Mouse (Mus musculus): ENCODE data around the gene Pvrig. TPM values are rescaled to one million over a fixed set of nuclear protein-coding genes. Genes with fewer than 3 reads are reported as not detected.
"Not testable (repeated sequence)": the region's sequence is repeated elsewhere in the genome, so short reads cannot be mapped to it uniquely, and the experiment has no call there.

Gene Pvrig
- total RNA-seq (2014; rRNA removed): 0.55 TPM in 1 of 2 replicates, not detected in the other
- not detected in 2 replicates for polyA plus RNA-seq (2015; fragmentation: Nextera tagmentation; extraction: Ambion mirVana)

DNA sequence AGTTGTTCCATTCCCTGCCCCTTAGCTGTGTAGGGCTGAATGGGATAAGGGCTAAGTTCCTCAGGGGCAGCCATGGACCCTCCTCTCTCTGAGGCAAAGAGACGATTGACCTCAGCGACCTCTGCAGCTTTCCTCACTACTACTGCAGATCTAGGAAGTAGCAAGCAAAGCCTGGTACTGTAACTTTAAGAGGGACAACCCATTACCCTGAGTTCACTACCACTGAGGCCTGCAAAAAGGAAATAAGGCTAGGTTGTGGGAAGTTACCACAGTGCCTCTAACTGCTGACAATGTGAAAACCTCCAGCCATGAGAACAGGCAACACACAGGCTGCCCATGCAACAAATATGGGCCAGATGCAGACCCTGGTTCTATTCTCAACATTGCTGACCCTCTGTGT lies at the start of gene Pvrig:
Pvrig (plus strand) TSS at position 301 of the 400 bp plus-strand sequence.
- ATAC-seq (ENCODE audit: low FRiP score): no peak
- H3K4me1 ChIP-seq (ENCODE audit: insufficient read depth, low read length): no peaks in the 10 kb centered on the region
- H3K36me3 ChIP-seq (ENCODE audit: insufficient read depth, low read length): no peaks in the 10 kb centered on the region
- H3K27ac ChIP-seq (ENCODE audit: low read depth, low read length): no peak within 1 kb of the TSS
- no peaks in the 10 kb centered on the region for H3K9me3 ChIP-seq (ENCODE audit: low read length)
- H3K4me2 ChIP-seq (ENCODE audit: low read depth, low read length, poor library complexity, severe bottlenecking): no peak within 1 kb of the TSS
- H3K9ac ChIP-seq (replicated peaks; ENCODE audit: low read length, poor library complexity, severe bottlenecking): no peak within 1 kb of the TSS
- no peak for TF ChIP-seq CTCF (IDR thresholded peaks at IDR 0.05)
- DNase-seq (ENCODE audit: low spot score): no peak
- 76% methylated on average over 2 of the region's 2 CpGs for WGBS
- no peak within 1 kb of the TSS for H3K4me3 ChIP-seq (ENCODE audit: low read depth, low read length)
- H3K27me3 ChIP-seq (ENCODE audit: insufficient read depth, low read length): no peaks in the 10 kb centered on the region

DNA sequence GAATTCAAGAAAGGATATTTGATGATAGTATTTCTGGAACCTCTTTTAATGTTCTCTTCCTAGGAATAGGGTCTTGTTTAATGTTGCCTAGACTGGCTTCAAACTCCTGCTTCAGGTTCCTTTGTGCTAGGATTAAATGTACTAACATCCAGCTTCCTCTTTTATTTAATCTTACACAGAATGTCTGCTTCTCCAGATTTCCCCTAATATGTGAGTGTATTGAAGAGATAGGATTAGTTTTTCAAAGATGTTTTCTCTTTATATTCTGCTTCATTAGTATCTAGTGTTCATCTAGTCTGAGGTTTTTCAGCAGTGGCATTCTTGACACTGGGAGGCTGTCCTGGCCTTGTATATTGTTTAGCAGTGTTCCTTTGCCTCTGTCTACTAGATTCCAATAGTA lies 47.6 kb upstream of the Pvrig start:
- Histone ChIP-seq H3K4me3 (ENCODE audit: low read depth, low read length) (no peak overlapping the region), H3K9me3 (ENCODE audit: low read length) (no peaks in the 10 kb centered on the region), H3K27me3 (ENCODE audit: insufficient read depth, low read length) (no peaks in the 10 kb centered on the region), H3K9ac (replicated peaks; ENCODE audit: low read length, poor library complexity, severe bottlenecking) (no peak overlapping the region), H3K27ac (ENCODE audit: low read depth, low read length) (no peak overlapping the region), H3K4me1 (ENCODE audit: insufficient read depth, low read length) (no peaks in the 10 kb centered on the region), H3K4me2 (ENCODE audit: low read depth, low read length, poor library complexity, severe bottlenecking) (no peak overlapping the region), H3K36me3 (ENCODE audit: insufficient read depth, low read length) (peaks cover 13% of the 10 kb centered on the region)
- ATAC-seq (ENCODE audit: low FRiP score): no peak
- TF ChIP-seq CTCF (IDR thresholded peaks at IDR 0.05): no peak
- DNase-seq (ENCODE audit: low spot score): no peak

DNA sequence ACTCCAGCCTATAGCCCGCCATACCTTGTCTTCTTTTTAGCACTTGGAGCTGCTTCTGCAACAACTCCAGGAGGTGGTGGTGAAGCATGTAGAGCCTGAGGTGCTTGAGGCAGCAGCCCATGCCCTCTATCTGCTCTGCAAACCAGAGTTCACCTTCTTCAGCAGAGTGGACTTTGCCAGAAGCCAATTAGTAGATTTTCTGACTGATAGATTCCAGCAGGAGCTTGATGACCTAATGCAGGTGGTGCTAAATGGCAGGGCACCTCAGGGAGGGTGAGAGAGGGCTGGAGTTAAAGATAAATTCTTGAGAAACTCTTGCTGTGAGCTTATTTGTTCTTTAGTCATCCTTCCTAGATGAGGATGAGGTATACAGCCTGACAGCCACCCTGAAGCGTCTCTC lies 42.1 kb upstream of the Pvrig start:
- H3K9ac ChIP-seq (replicated peaks; ENCODE audit: low read length, poor library complexity, severe bottlenecking): no peak overlapping the region
- ATAC-seq (ENCODE audit: low FRiP score): no peak
- H3K4me2 ChIP-seq (ENCODE audit: low read depth, low read length, poor library complexity, severe bottlenecking): no peak overlapping the region
- no peaks in the 10 kb centered on the region for H3K27me3 ChIP-seq (ENCODE audit: insufficient read depth, low read length)
- DNase-seq (ENCODE audit: low spot score): no peak
- H3K4me1 ChIP-seq (ENCODE audit: insufficient read depth, low read length): no peaks in the 10 kb centered on the region
- H3K36me3 ChIP-seq (ENCODE audit: insufficient read depth, low read length): peaks cover 17% of the 10 kb centered on the region
- H3K27ac ChIP-seq (ENCODE audit: low read depth, low read length): no peak overlapping the region
- no peak for TF ChIP-seq CTCF (IDR thresholded peaks at IDR 0.05)
- no peaks in the 10 kb centered on the region for H3K9me3 ChIP-seq (ENCODE audit: low read length)
- H3K4me3 ChIP-seq (ENCODE audit: low read depth, low read length): no peak overlapping the region
- 94% methylated on average over 2 of the region's 2 CpGs for WGBS

- 81% methylated on average over 3 of the region's 3 CpGs for WGBS
- Histone ChIP-seq H3K4me3 (ENCODE audit: low read depth, low read length) (no peak overlapping the region), H3K9ac (replicated peaks; ENCODE audit: low read length, poor library complexity, severe bottlenecking) (no peak overlapping the region), H3K4me1 (ENCODE audit: insufficient read depth, low read length) (no peaks in the 10 kb centered on the region), H3K36me3 (ENCODE audit: insufficient read depth, low read length) (peaks cover 4% of the 10 kb centered on the region; the same call in 1 of the 2 replicates), H3K27ac (ENCODE audit: low read depth, low read length) (no peak overlapping the region), H3K4me2 (ENCODE audit: low read depth, low read length, poor library complexity, severe bottlenecking) (no peak overlapping the region), H3K27me3 (ENCODE audit: insufficient read depth, low read length) (no peaks in the 10 kb centered on the region), H3K9me3 (ENCODE audit: low read length) (no peaks in the 10 kb centered on the region)
- no peak for ATAC-seq (ENCODE audit: low FRiP score)
- no peak for TF ChIP-seq CTCF (IDR thresholded peaks at IDR 0.05)
- no peak for DNase-seq (ENCODE audit: low spot score)
Observed at GRCm38 (mm10) chr5:138312795-138313194, 29.0 kb upstream of the Pvrig start.

GRCm38 (mm10) chr5:138343216-138343615 lies 1.5 kb downstream of the Pvrig start:
- no peak overlapping the region for H3K27ac ChIP-seq (ENCODE audit: low read depth, low read length)
- 92% methylated on average over 3 of the region's 3 CpGs for WGBS

GRCm38 (mm10) chr5:138363208-138363607 lies 21.4 kb downstream of the Pvrig start:
- H3K9ac ChIP-seq (replicated peaks; ENCODE audit: low read length, poor library complexity, severe bottlenecking); H3K36me3 ChIP-seq (ENCODE audit: insufficient read depth, low read length); DNase-seq (ENCODE audit: low spot score); H3K4me1 ChIP-seq (ENCODE audit: insufficient read depth, low read length); H3K27ac ChIP-seq (ENCODE audit: low read depth, low read length); ATAC-seq (ENCODE audit: low FRiP score); H3K27me3 ChIP-seq (ENCODE audit: insufficient read depth, low read length); H3K4me2 ChIP-seq (ENCODE audit: low read depth, low read length, poor library complexity, severe bottlenecking); H3K4me3 ChIP-seq (ENCODE audit: low read depth, low read length); H3K9me3 ChIP-seq (ENCODE audit: low read length): not testable (repeated sequence)
- WGBS: 87% methylated on average over 6 of the region's 7 CpGs

More at GRCm38 (mm10) chr5:138343216-138343615, 1.5 kb downstream of the Pvrig start:
- Histone ChIP-seq H3K4me1 (ENCODE audit: insufficient read depth, low read length) (no peaks in the 10 kb centered on the region), H3K4me3 (ENCODE audit: low read depth, low read length) (no peak overlapping the region), H3K9me3 (ENCODE audit: low read length) (no peaks in the 10 kb centered on the region), H3K4me2 (ENCODE audit: low read depth, low read length, poor library complexity, severe bottlenecking) (no peak overlapping the region), H3K36me3 (ENCODE audit: insufficient read depth, low read length) (no peaks in the 10 kb centered on the region), H3K27me3 (ENCODE audit: insufficient read depth, low read length) (no peaks in the 10 kb centered on the region), H3K9ac (replicated peaks; ENCODE audit: low read length, poor library complexity, severe bottlenecking) (no peak overlapping the region)
- DNase-seq (ENCODE audit: low spot score) (no peak), ATAC-seq (ENCODE audit: low FRiP score) (no peak)
- TF ChIP-seq CTCF (IDR thresholded peaks at IDR 0.05): no peak

- H3K4me2 ChIP-seq (ENCODE audit: low read depth, low read length, poor library complexity, severe bottlenecking); H3K36me3 ChIP-seq (ENCODE audit: insufficient read depth, low read length); H3K4me3 ChIP-seq (ENCODE audit: low read depth, low read length); H3K9ac ChIP-seq (replicated peaks; ENCODE audit: low read length, poor library complexity, severe bottlenecking); ATAC-seq (ENCODE audit: low FRiP score); H3K27me3 ChIP-seq (ENCODE audit: insufficient read depth, low read length); H3K4me1 ChIP-seq (ENCODE audit: insufficient read depth, low read length); H3K9me3 ChIP-seq (ENCODE audit: low read length); H3K27ac ChIP-seq (ENCODE audit: low read depth, low read length); DNase-seq (ENCODE audit: low spot score): not testable (repeated sequence)
- 91% methylated on average over 10 of the region's 10 CpGs for WGBS
Observed at GRCm38 (mm10) chr5:138365347-138365746, 23.6 kb downstream of the Pvrig start.

Other genes starting within 250 kb of the Pvrig start
- 20.7 and 22.1 TPM in 2 replicates for gene Zscan21, start 225.1 kb upstream of the Pvrig start, total RNA-seq (2014; rRNA removed)
- gene Zscan21, start 225.1 kb upstream of the Pvrig start, polyA plus RNA-seq (2015; fragmentation: Nextera tagmentation; extraction: Ambion mirVana): 54.3 and 57.1 TPM in 2 replicates
- gene Zfp113, start 186.2 kb upstream of the Pvrig start, total RNA-seq (2014; rRNA removed): 6.4 and 7.2 TPM in 2 replicates
- gene Zfp113, start 186.2 kb upstream of the Pvrig start, polyA plus RNA-seq (2015; fragmentation: Nextera tagmentation; extraction: Ambion mirVana): 7.0 and 7.3 TPM in 2 replicates
- 50.9 and 54.3 TPM in 2 replicates for gene Cops6, start 180.9 kb upstream of the Pvrig start, total RNA-seq (2014; rRNA removed)
- 283 and 299 TPM in 2 replicates for gene Cops6, start 180.9 kb upstream of the Pvrig start, polyA plus RNA-seq (2015; fragmentation: Nextera tagmentation; extraction: Ambion mirVana)
- gene Ap4m1, start 170.0 kb upstream of the Pvrig start, total RNA-seq (2014; rRNA removed): 60.8 and 62.6 TPM in 2 replicates
- 17.2 and 17.5 TPM in 2 replicates for gene Ap4m1, start 170.0 kb upstream of the Pvrig start, polyA plus RNA-seq (2015; fragmentation: Nextera tagmentation; extraction: Ambion mirVana)
- 27.8 and 31.0 TPM in 2 replicates for gene Mcm7, start 169.5 kb upstream of the Pvrig start, total RNA-seq (2014; rRNA removed)
- 37.9 and 39.6 TPM in 2 replicates for gene Mcm7, start 169.5 kb upstream of the Pvrig start, polyA plus RNA-seq (2015; fragmentation: Nextera tagmentation; extraction: Ambion mirVana)
- 61.1 and 90.3 TPM in 2 replicates for gene Taf6, start 154.5 kb upstream of the Pvrig start, total RNA-seq (2014; rRNA removed)
- gene Taf6, start 154.5 kb upstream of the Pvrig start, polyA plus RNA-seq (2015; fragmentation: Nextera tagmentation; extraction: Ambion mirVana): 49.0 and 49.8 TPM in 2 replicates
- gene Cnpy4, start 154.5 kb upstream of the Pvrig start, total RNA-seq (2014; rRNA removed): 11.7 and 14.0 TPM in 2 replicates
- 21.7 and 21.8 TPM in 2 replicates for gene Cnpy4, start 154.5 kb upstream of the Pvrig start, polyA plus RNA-seq (2015; fragmentation: Nextera tagmentation; extraction: Ambion mirVana)
- gene Mblac1, start 147.6 kb upstream of the Pvrig start, total RNA-seq (2014; rRNA removed): 15.6 and 16.2 TPM in 2 replicates
- 11.2 and 11.9 TPM in 2 replicates for gene Mblac1, start 147.6 kb upstream of the Pvrig start, polyA plus RNA-seq (2015; fragmentation: Nextera tagmentation; extraction: Ambion mirVana)
- not detected in 2 replicates for gene Nxpe5, start 116.1 kb upstream of the Pvrig start, total RNA-seq (2014; rRNA removed)
- not detected in 2 replicates for gene Nxpe5, start 116.1 kb upstream of the Pvrig start, polyA plus RNA-seq (2015; fragmentation: Nextera tagmentation; extraction: Ambion mirVana)
- 59.1 and 79.6 TPM in 2 replicates for gene Lamtor4, start 86.5 kb upstream of the Pvrig start, total RNA-seq (2014; rRNA removed)
- 99.8 and 104 TPM in 2 replicates for gene Lamtor4, start 86.5 kb upstream of the Pvrig start, polyA plus RNA-seq (2015; fragmentation: Nextera tagmentation; extraction: Ambion mirVana)
- gene BC037034, start 77.9 kb upstream of the Pvrig start, total RNA-seq (2014; rRNA removed): 73.1 and 79.2 TPM in 2 replicates
- 15.4 and 17.3 TPM in 2 replicates for gene BC037034, start 77.9 kb upstream of the Pvrig start, polyA plus RNA-seq (2015; fragmentation: Nextera tagmentation; extraction: Ambion mirVana)
- 0.71 and 1.4 TPM in 2 replicates for gene Gal3st4, start 69.1 kb upstream of the Pvrig start, total RNA-seq (2014; rRNA removed)
- gene Gal3st4, start 69.1 kb upstream of the Pvrig start, polyA plus RNA-seq (2015; fragmentation: Nextera tagmentation; extraction: Ambion mirVana): 1.7 TPM in 2 replicates
- gene Gm43720, start 62.0 kb upstream of the Pvrig start, total RNA-seq (2014; rRNA removed): 0.11 TPM in 1 of 2 replicates, not detected in the other
- gene Gm43720, start 62.0 kb upstream of the Pvrig start, polyA plus RNA-seq (2015; fragmentation: Nextera tagmentation; extraction: Ambion mirVana): 0.05 TPM in 1 of 2 replicates, not detected in the other
- 134 and 154 TPM in 2 replicates for gene Gpc2, start 62.0 kb upstream of the Pvrig start, total RNA-seq (2014; rRNA removed)
- 50.5 and 50.7 TPM in 2 replicates for gene Gpc2, start 62.0 kb upstream of the Pvrig start, polyA plus RNA-seq (2015; fragmentation: Nextera tagmentation; extraction: Ambion mirVana)
- 22.5 and 33.2 TPM in 2 replicates for gene Stag3, start 61.7 kb upstream of the Pvrig start, total RNA-seq (2014; rRNA removed)
- 8.8 and 9.6 TPM in 2 replicates for gene Stag3, start 61.7 kb upstream of the Pvrig start, polyA plus RNA-seq (2015; fragmentation: Nextera tagmentation; extraction: Ambion mirVana)
- 46.9 and 51.1 TPM in 2 replicates for gene Zfp157, start 99.5 kb downstream of the Pvrig start, total RNA-seq (2014; rRNA removed)
- 44.4 and 45.3 TPM in 2 replicates for gene Zfp157, start 99.5 kb downstream of the Pvrig start, polyA plus RNA-seq (2015; fragmentation: Nextera tagmentation; extraction: Ambion mirVana)
- gene 1700123K08Rik, start 222.8 kb downstream of the Pvrig start, total RNA-seq (2014; rRNA removed): not detected in 2 replicates
- gene 1700123K08Rik, start 222.8 kb downstream of the Pvrig start, polyA plus RNA-seq (2015; fragmentation: Nextera tagmentation; extraction: Ambion mirVana): not detected in 2 replicates